Mouse (Mus musculus) midbrain, postnatal 0 days (tissue): ENCODE data around the gene Dnah3. TPM values are rescaled to one million over a fixed set of nuclear protein-coding genes. Genes with fewer than 3 reads are reported as not detected.
A peak's percentile ranks its signal among the peaks of the same experiment; 100 is the strongest.

Source experiments
- ATAC-seq: fragments of 200-750 bp; cut with Nextera tagmentation; 2 replicates; pipeline ENCODE4 v1.8.0; 2017; ENCODE audit warnings: moderate number of reproducible peaks, mild to moderate bottlenecking, moderate TSS enrichment, moderate library complexity; ENCODE audit not compliant: low FRiP score
- DNase-seq: peaks from one replicate; pipeline ENCODE4 v3.0.0-alpha.2; 2015; ENCODE audit warnings: low spot score
- H3K27ac ChIP-seq: fragments of 300-500 bp; sonication (generic); 2 replicates; pipeline ENCODE4 v1.5.1; 2014; ENCODE audit warnings: low read depth, mild to moderate bottlenecking, low read length, mixed read lengths
- H3K27me3 ChIP-seq: fragments of 300-500 bp; sonication (generic); 2 replicates; pipeline ENCODE4 v1.6.1; 2014; ENCODE audit warnings: low read length, control low read depth, mixed read lengths; ENCODE audit not compliant: insufficient read depth
- H3K36me3 ChIP-seq: fragments of 300-500 bp; sonication (generic); 2 replicates; pipeline ENCODE4 v1.6.1; 2014; ENCODE audit warnings: low read length, control low read depth, mixed read lengths; ENCODE audit not compliant: insufficient read depth
- H3K4me1 ChIP-seq: fragments of 300-500 bp; sonication (generic); 2 replicates; pipeline ENCODE4 v1.6.1; 2014; ENCODE audit warnings: mild to moderate bottlenecking, control low read depth, antibody characterized with exemption, low read length, mixed read lengths; ENCODE audit not compliant: insufficient read depth
- H3K4me2 ChIP-seq: fragments of 300-500 bp; sonication (generic); 2 replicates; pipeline ENCODE4 v1.6.1; 2014; ENCODE audit warnings: low read depth, mild to moderate bottlenecking, low read length, mixed read lengths; ENCODE audit not compliant: poor library complexity, severe bottlenecking
- H3K4me3 ChIP-seq: fragments of 300-500 bp; sonication (generic); 2 replicates; pipeline ENCODE4 v1.5.1; 2014; ENCODE audit warnings: low read depth, mild to moderate bottlenecking, low read length, moderate library complexity
- H3K9ac ChIP-seq: fragments of 300-500 bp; sonication (generic); replicated peaks from 2 replicates; pipeline ENCODE4 v1.6.1; 2014; ENCODE audit warnings: mild to moderate bottlenecking, low read length, moderate library complexity, mixed read lengths; ENCODE audit not compliant: poor library complexity, severe bottlenecking
- H3K9me3 ChIP-seq: fragments of 300-500 bp; sonication (generic); 2 replicates; pipeline ENCODE4 v1.6.1; 2016; ENCODE audit warnings: low read length, control low read depth
- CTCF ChIP-seq: IDR thresholded peaks from 2 replicates; pipeline ENCODE4 v1.5.1; 2016; ENCODE audit warnings: antibody characterized with exemption, mild to moderate bottlenecking
- WGBS: fragments of 180-500 bp; shearing (Covaris S2); extraction: QIAGEN DNeasy Blood & Tissue Kit; methylation state at CpG from one replicate; pipeline ENCODE4 v1.1.7; 2014; 5-methylcytosine and 5-hydroxymethylcytosine counted together
- polyA plus RNA-seq: library from polyadenylated mRNA; unstranded; fragments of >200 nt; fragmentation: Nextera tagmentation; extraction: Ambion mirVana; gene quantifications from 2 replicates; pipeline ENCODE4 v1.2.1, GENCODE M21; 2015
- total RNA-seq: library from RNA; depleted of rRNA; stranded (reverse); fragments of >200 nt; gene quantifications from 2 replicates; pipeline ENCODE4 v1.2.3, GENCODE M21; 2014

Gene Dnah3
- total and polyA plus RNA-seq, 2 experiments from 2014 or later: 0.15 to 2.8 TPM

- H3K27ac ChIP-seq: no peak overlapping the region
Measured at GRCm38 (mm10) chr7:119899386-119900057, 195.6 kb downstream of the Dnah3 start.

GRCm38 (mm10) chr7:119898247-119898856, 196.7 kb downstream of the Dnah3 start:
- 76% methylated on average over 1 of the region's 1 CpGs for WGBS
- ATAC-seq (no peak), DNase-seq (no peak)
- no peak overlapping the region for H3K4me2 ChIP-seq
- H3K36me3 ChIP-seq: no peaks in the 10 kb centered on the region
- H3K27me3 ChIP-seq: no peaks in the 10 kb centered on the region
- no peak overlapping the region for H3K4me3 ChIP-seq
- no peak for TF ChIP-seq CTCF
- no peaks in the 10 kb centered on the region for H3K9me3 ChIP-seq
- H3K27ac ChIP-seq: no peak overlapping the region
- H3K9ac ChIP-seq: no peak overlapping the region
- no peaks in the 10 kb centered on the region for H3K4me1 ChIP-seq

More at GRCm38 (mm10) chr7:119899386-119900057, 195.6 kb downstream of the Dnah3 start:
- Histone ChIP-seq H3K9ac (no peak overlapping the region), H3K4me3 (no peak overlapping the region), H3K36me3 (no peaks in the 10 kb centered on the region), H3K9me3 (no peaks in the 10 kb centered on the region), H3K27me3 (no peaks in the 10 kb centered on the region), H3K4me1 (no peaks in the 10 kb centered on the region), H3K4me2 (no peak overlapping the region)
- DNase-seq: no peak
- ATAC-seq: no peak
- no peak for TF ChIP-seq CTCF
- 61% methylated on average over 3 of the region's 3 CpGs for WGBS

GRCm38 (mm10) chr7:119897521-119898109, 197.5 kb downstream of the Dnah3 start:
- Histone ChIP-seq H3K36me3 (no peaks in the 10 kb centered on the region), H3K27me3 (no peaks in the 10 kb centered on the region), H3K4me2 (no peak overlapping the region), H3K9ac (no peak overlapping the region), H3K4me1 (no peaks in the 10 kb centered on the region), H3K4me3 (no peak overlapping the region), H3K27ac (no peak overlapping the region; the same call in 1 of the 2 replicates), H3K9me3 (no peaks in the 10 kb centered on the region)
- no peak for DNase-seq
- TF ChIP-seq CTCF: no peak
- no peak for ATAC-seq
- 93% methylated on average over 8 of the region's 8 CpGs for WGBS

- 0% methylated on average over 62 of the region's 63 CpGs for WGBS
- Histone ChIP-seq H3K4me2 (peak within 1 kb of the TSS; percentile 64), H3K4me1 (no peaks in the 10 kb centered on the region), H3K36me3 (no peaks in the 10 kb centered on the region), H3K27ac (peak within 1 kb of the TSS; percentile 89), H3K9ac (peak within 1 kb of the TSS; percentile 72), H3K4me3 (peak within 1 kb of the TSS; percentile 69), H3K9me3 (no peaks in the 10 kb centered on the region), H3K27me3 (no peaks in the 10 kb centered on the region)
- TF ChIP-seq CTCF: no peak
- ATAC-seq (peak; percentile 99), DNase-seq (peak; percentile 99)
Measured at GRCm38 (mm10) chr7:119895639-119896512, 199.2 kb downstream of the Dnah3 start, which contains the start of the genes Lyrm1 and Dcun1d3. Lyrm1 (plus strand) TSS chr7:119895861. Dcun1d3 (minus strand) TSS chr7:119896298.

GRCm38 (mm10) chr7:119894818-119895544, 200.1 kb downstream of the Dnah3 start:
- Histone ChIP-seq H3K4me1 (no peaks in the 10 kb centered on the region), H3K27me3 (no peaks in the 10 kb centered on the region), H3K27ac (peak overlapping the region; percentile 89), H3K4me2 (peak overlapping the region; percentile 64), H3K9me3 (no peaks in the 10 kb centered on the region), H3K4me3 (peak overlapping the region; percentile 69), H3K9ac (peak overlapping the region; percentile 72), H3K36me3 (no peaks in the 10 kb centered on the region)
- WGBS: 2% methylated on average over 13 of the region's 15 CpGs
- TF ChIP-seq CTCF: no peak
- no peak; the same call in 1 of the 2 replicates for ATAC-seq
- DNase-seq: no peak
